Mouse (Mus musculus) liver, adult 2 months (tissue): ENCODE data around the gene Trim33. TPM values are rescaled to one million over a fixed set of nuclear protein-coding genes. Genes with fewer than 3 reads are reported as not detected.
A peak's percentile ranks its signal among the peaks of the same experiment; 100 is the strongest.

ENCODE experiments used
- DNase-seq: peaks from one replicate; pipeline ENCODE4 v3.0.0-alpha.2; 2011; ENCODE audit warnings: low read depth, low spot score; ENCODE audit errors: extremely low read depth
- H3K27ac ChIP-seq: fragments of 200-500 bp; replicated peaks from 2 replicates; pipeline ENCODE4 v1.5.1; 2012; ENCODE audit warnings: low read depth, mild to moderate bottlenecking, control low read depth, inconsistent platforms, low read length; ENCODE audit not compliant: insufficient read depth
- H3K27me3 ChIP-seq: fragments of 200-500 bp; 2 replicates; pipeline ENCODE4 v1.6.1; 2012; ENCODE audit warnings: mild to moderate bottlenecking, moderate library complexity, low read length, inconsistent platforms; ENCODE audit not compliant: control insufficient read depth, insufficient read depth
- H3K36me3 ChIP-seq: fragments of 200-500 bp; 2 replicates; pipeline ENCODE4 v1.6.1; 2012; ENCODE audit warnings: low read length, inconsistent platforms; ENCODE audit not compliant: control insufficient read depth, insufficient read depth
- H3K4me1 ChIP-seq: fragments of 200-500 bp; 2 replicates; pipeline ENCODE4 v1.6.1; 2011; ENCODE audit warnings: low read length; ENCODE audit not compliant: control insufficient read depth, insufficient read depth
- H3K4me3 ChIP-seq: fragments of 200-500 bp; 2 replicates; pipeline ENCODE4 v1.5.1; 2011; ENCODE audit warnings: low read depth, mild to moderate bottlenecking, control low read depth, low read length, moderate library complexity; ENCODE audit not compliant: insufficient read depth
- H3K79me2 ChIP-seq: fragments of 200-500 bp; 2 replicates; pipeline ENCODE4 v1.6.1; 2012; ENCODE audit warnings: inconsistent platforms, mild to moderate bottlenecking, low read length, moderate library complexity; ENCODE audit not compliant: control insufficient read depth, insufficient read depth
- H3K9ac ChIP-seq: fragments of 200-500 bp; 2 replicates; pipeline ENCODE4 v1.6.1; 2012; ENCODE audit warnings: low read depth, mild to moderate bottlenecking, control low read depth, inconsistent platforms, low read length
- CTCF ChIP-seq: fragments of 200-500 bp; IDR thresholded peaks from 2 replicates; pipeline ENCODE4 v1.5.1; 2011; ENCODE audit warnings: low read depth, low read length, control low read depth
- POLR2A ChIP-seq: fragments of 200-500 bp; IDR thresholded peaks from 2 replicates; pipeline ENCODE4 v1.6.1; 2011; ENCODE audit warnings: low read length, control low read depth; ENCODE audit not compliant: insufficient read depth; ENCODE audit errors: extremely low read depth
- WGBS: fragments of 180-500 bp; shearing (Covaris S2); methylation state at CpG from one replicate; pipeline ENCODE4 v1.1.7; 2018; 5-methylcytosine and 5-hydroxymethylcytosine counted together
- polyA plus RNA-seq: library from polyadenylated mRNA; depleted of rRNA; stranded (reverse); fragments of >200 nt; gene quantifications from 2 replicates; pipeline ENCODE4 v1.2.3, GENCODE M21; 2012
- total RNA-seq: library from RNA; depleted of rRNA; stranded (reverse); fragments of >200 nt; gene quantifications from 2 replicates; pipeline ENCODE4 v1.2.3, GENCODE M21; 2014

Trim33 gene
- total and polyA plus RNA-seq, 2 experiments: 4.2 to 13.4 TPM

DNA sequence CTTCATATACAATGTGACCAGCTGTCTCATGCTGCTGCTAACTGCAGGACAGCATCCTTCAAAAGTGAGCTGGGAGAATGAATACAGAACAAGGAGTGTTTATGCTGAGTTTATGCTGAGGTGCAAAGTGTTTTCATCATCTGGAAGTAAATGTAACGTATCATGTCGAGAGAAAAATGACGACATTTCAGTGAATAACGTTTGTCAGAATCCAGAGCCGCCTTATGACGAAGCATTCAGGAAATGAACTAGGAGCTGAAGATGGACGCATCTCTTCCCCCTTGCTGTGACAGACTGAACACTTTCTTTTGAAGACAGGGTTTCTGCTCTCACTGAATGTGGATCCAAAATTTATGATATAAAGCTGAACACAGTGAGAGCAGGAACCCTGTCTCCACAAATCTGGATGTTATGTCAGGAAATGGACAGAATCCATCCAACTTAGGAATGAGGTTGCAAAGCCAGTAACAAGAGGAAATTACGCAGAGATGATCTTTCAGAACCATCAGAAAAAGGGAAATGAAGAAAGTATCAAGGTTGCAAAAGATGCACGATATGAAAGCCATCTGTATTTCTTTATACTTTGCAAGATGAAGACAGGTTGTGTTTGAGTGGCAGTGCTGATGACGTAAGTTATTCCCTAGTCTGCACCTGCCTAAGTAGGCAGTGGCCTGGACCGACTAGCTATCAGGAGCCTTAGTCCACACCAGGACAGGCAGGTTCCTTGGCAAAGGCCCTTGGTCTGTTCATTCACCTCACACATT lies 85.3 kb downstream of the Trim33 start:
- no peaks in the 10 kb centered on the region for H3K79me2 ChIP-seq
- H3K27me3 ChIP-seq: no peaks in the 10 kb centered on the region
- no peak overlapping the region for H3K27ac ChIP-seq
- TF ChIP-seq CTCF (no peak), POLR2A (no peak)
- H3K4me1 ChIP-seq: no peaks in the 10 kb centered on the region
- WGBS: 84% methylated on average over 11 of the region's 11 CpGs
- no peak for DNase-seq
- no peaks in the 10 kb centered on the region; the same call in 1 of the 2 replicates for H3K36me3 ChIP-seq
- H3K9ac ChIP-seq: no peak overlapping the region
- no peak overlapping the region for H3K4me3 ChIP-seq

DNA sequence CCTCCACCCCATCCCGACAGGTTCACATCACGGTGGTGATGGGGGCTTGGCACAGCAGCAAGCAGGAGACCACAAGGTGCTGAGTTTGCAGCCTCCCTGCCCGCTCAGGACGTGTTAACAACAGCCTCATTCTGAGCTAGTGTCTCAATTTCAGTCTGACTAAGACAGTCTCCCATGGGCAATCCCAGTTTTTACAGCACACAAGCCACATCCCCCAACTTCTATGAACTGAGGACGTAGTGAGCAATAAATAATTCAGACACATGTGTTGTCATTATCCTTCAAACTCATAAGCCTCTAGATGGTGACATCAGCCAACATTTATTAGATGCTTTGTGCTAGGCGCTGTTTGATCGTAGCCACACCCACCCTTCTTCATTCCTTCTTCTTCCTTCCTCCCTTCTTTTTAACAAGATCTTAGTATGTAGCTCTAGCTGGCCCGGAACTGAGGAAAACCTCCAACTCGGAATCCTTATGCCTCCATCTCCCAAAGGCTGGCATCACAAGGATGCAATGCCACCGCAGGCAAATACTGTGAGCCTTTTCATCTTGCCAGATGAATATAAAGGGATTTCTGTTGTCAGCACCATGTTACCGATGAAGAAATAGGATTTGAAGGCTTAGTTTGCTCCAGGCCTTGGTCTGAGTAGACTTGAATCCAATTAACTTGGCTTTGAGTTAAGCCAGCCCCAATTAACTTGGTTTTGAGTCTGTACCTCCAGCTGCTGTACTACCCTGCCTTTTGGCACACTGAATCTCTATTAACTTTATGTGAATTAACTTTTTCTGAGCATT lies 88.3 kb downstream of the Trim33 start:
- WGBS: 89% methylated on average over 11 of the region's 11 CpGs
- Histone ChIP-seq H3K79me2 (no peaks in the 10 kb centered on the region), H3K36me3 (no peaks in the 10 kb centered on the region), H3K27me3 (no peaks in the 10 kb centered on the region), H3K4me1 (no peaks in the 10 kb centered on the region), H3K27ac (no peak overlapping the region), H3K9ac (no peak overlapping the region), H3K4me3 (no peak overlapping the region)
- TF ChIP-seq POLR2A (no peak), CTCF (no peak)
- no peak for DNase-seq

DNA sequence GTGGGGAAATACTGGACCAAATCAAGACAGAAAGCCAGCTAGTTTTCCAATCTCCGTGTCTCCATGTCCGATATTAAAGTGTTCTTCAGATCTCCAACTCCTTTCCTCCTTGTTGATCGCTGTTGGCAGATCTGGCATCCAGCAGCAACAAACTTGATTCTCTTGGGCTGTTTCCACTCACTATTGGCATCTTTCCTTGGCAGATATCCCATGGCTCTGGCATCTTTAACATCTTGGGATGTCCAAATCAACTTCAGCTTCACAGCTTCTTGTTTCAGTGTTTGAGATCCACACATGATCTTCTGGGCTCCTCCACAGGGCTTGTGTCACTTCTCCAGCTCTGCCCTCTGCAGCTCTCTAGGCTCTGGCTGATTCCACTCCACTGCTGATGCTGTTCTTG lies 89.6 kb downstream of the Trim33 start:
- Histone ChIP-seq H3K4me3 (no peak overlapping the region), H3K9ac (no peak overlapping the region), H3K27me3 (no peaks in the 10 kb centered on the region), H3K27ac (no peak overlapping the region), H3K79me2 (no peaks in the 10 kb centered on the region), H3K36me3 (no peaks in the 10 kb centered on the region), H3K4me1 (no peaks in the 10 kb centered on the region)
- WGBS: 92% methylated on average over 3 of the region's 3 CpGs
- TF ChIP-seq CTCF (no peak), POLR2A (no peak)
- no peak for DNase-seq

DNA sequence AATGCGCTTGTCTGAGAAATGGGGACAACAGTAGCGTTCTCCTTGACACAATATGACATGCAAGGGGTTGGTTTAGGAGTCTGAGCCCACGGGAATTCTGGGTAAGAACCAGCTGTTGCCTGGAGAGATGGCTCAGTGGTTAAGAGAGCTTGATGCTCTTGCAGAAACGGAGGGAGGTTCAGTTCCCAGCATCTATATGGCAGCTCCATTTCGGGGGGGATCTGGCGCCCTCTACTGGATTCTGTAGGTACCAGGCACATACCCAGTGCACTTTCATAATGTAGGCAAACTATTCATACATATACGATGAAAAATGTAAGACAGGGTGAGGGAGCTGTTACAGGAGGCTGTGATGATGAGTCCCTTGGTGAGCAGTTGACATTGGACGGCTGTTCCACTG lies 94.9 kb downstream of the Trim33 start:
- Histone ChIP-seq H3K27me3 (no peaks in the 10 kb centered on the region), H3K4me3 (no peak overlapping the region), H3K27ac (no peak overlapping the region), H3K79me2 (no peaks in the 10 kb centered on the region), H3K9ac (no peak overlapping the region), H3K4me1 (no peaks in the 10 kb centered on the region), H3K36me3 (no peaks in the 10 kb centered on the region)
- peak; percentile 17 for DNase-seq
- 32% methylated on average over 8 of the region's 8 CpGs for WGBS
- TF ChIP-seq POLR2A (no peak), CTCF (peak; percentile 70)

DNA sequence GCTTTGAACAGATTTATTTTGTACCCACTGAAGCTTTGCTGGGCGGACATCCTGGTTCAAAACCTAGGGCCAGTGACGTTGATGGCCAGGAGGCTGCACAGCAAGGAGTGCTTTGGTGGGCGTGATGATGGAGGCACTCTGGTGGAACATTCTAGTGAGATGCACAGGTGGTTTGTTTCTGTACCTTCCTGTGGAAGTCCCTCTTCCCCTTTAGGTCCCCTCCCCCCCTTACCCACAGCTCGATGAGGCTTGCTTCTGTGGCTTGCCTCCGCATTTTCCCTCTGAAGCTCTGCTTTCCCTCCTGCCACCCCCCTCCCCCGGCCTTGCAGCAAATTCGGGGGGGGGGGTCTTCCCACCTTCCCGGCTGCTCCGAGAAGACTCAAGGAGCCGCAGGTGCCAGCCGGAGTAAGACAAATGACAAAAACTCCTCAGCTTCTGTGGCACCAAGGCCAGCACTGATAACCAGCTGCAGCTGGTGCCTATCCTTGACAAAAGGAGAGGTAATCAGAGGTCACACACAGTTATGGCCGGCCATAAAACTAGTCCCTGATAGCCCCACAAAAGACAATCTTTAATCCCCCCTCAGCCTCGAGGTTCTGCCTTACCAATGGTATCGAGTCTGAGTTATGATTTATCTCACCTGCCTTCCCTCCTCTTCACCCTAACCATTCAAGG lies 96.2 kb downstream of the Trim33 start:
- Histone ChIP-seq H3K4me1 (no peaks in the 10 kb centered on the region), H3K4me3 (no peak overlapping the region), H3K79me2 (no peaks in the 10 kb centered on the region), H3K36me3 (no peaks in the 10 kb centered on the region), H3K27me3 (no peaks in the 10 kb centered on the region), H3K27ac (no peak overlapping the region), H3K9ac (no peak overlapping the region)
- 59% methylated on average over 14 of the region's 14 CpGs for WGBS
- TF ChIP-seq POLR2A (no peak), CTCF (no peak)
- DNase-seq: no peak

DNA sequence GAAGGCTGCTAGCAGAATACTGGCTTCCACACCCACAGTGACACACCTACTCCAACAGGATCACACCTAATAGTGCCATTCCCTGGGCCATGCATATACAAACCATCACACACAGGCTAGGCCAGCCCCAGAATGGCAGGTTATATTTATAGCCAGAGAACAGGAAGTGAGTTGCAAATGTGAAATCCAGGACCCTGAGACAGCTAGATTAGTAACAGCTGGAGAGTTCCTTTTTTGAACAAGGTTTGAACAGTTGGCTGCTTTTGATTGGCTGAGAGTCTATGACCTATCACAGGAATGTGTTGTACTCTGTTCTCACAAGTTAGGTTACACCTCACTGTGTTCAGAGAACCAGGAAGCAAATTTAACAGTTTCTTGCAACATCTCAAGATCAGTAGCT lies 98.9 kb downstream of the Trim33 start:
- peak; percentile 39 for DNase-seq
- H3K4me3 ChIP-seq: no peak overlapping the region
- no peaks in the 10 kb centered on the region for H3K27me3 ChIP-seq
- no peaks in the 10 kb centered on the region for H3K4me1 ChIP-seq
- H3K79me2 ChIP-seq: no peaks in the 10 kb centered on the region
- TF ChIP-seq CTCF: no peak
- TF ChIP-seq POLR2A: no peak
- no peaks in the 10 kb centered on the region for H3K36me3 ChIP-seq
- no peak overlapping the region for H3K27ac ChIP-seq
- H3K9ac ChIP-seq: no peak overlapping the region
